Mouse (Mus musculus) A20 (cell line): ENCODE data around the gene Helq.

Experiments used
- DNase-seq: peaks from one replicate; pipeline ENCODE4 v3.0.0-alpha.2; 2011; ENCODE audit warnings: low read depth, low spot score

Helq gene

DNA sequence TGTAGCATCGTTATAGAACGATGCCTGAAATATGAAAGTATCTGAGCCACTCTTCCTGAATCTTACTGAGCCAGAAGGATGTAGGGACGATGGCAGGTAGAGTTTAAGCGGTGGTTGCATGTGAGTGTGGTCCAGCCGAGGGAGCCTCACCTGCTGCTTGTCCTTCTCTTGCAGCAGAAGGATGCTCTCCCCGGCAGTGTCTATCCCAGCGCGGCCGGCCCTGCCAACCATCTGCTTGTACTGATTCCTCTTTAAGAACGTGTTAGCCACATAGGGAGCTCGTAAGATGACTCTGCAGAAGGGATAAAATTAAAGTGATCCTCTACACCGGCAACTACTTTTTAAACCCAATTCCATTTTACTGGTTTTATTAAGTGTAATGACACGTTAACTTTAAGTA is 19.4 kb downstream of the Helq start:
- DNase-seq, result no peak

- DNase-seq, result no peak
Measured at GRCm38 (mm10) chr5:100776900-100777299, 21.5 kb downstream of the Helq start.

- no peak for DNase-seq
Measured at GRCm38 (mm10) chr5:100775778-100776404, 22.5 kb downstream of the Helq start.

- no peak for DNase-seq
Measured at GRCm38 (mm10) chr5:100771575-100771974, 26.8 kb downstream of the Helq start.

DNA sequence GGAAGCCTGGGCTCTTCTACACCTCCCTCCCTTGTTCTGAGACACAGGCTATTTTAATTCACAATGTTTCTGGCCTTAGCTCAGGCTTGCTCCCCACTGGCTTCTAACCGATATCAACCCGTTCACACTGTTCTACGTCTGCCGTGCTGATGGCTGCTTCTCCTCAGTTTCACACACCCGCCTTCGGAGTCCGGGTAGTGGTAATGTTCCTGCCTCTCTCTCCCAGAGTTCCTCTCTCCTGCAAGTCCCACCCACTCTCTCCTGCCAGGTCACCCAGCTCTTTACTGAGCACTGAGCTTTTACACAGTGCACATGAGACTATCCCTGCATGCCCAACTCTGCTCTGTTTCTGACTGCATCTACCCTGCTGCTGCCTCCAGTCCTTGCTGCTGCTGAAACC is 32.4 kb downstream of the Helq start:
- no peak for DNase-seq

GRCm38 (mm10) chr5:100761736-100762135 is 36.7 kb downstream of the Helq start:
- DNase-seq, result no peak

DNA sequence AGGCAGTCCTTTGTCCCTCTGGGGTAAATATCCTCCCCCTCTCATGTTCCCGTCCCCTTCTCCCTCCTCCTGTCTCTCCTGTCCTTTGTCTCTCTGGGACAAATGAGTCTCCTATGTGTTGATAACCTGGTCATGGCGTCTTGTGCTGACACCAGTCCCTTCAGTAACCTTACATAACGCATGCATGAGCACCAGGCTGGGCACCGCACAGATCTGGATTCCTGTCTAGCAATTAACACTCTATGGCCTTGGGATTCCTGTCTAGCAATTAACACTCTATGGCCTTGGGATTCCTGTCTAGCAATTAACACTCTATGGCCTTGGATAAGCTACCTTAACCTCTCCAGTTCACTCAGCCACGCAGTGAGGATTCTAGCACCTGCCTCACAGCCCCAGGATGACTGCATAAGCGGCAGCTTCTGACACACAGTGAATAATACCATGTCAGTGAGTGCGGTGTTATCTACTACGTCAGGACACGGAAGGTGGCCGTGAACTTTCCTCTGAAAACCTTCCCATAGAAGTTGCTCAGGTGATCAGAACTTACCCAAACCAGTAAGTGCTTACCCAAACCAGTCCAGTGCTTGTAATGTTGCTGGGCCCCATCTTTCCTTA is 38.2 kb downstream of the Helq start:
- DNase-seq, result no peak

- DNase-seq, result no peak
Measured at GRCm38 (mm10) chr5:100758121-100758520, 40.3 kb downstream of the Helq start.

GRCm38 (mm10) chr5:100753407-100753806 is 45.0 kb downstream of the Helq start:
- DNase-seq, result peak; percentile 41

DNA sequence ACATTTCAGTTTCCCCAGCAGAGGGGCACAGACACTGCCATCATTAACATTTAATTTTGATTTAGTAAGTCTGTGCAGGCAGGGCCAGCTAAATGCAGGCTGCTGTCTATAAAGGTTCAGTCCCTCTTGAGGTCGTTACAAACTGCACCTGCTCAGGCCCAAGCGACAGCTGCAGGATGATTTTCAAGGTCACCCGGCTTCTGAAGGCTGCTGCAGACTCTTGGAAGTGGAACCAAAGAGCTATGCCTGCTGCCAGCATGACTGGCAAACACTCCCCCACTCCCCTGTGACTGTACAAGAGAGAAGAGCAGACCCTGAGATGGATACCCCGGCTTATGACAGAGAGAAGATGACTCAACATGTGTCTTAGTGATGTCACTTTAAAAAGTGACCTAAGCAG is 46.7 kb downstream of the Helq start:
- peak; percentile 83 for DNase-seq

DNA sequence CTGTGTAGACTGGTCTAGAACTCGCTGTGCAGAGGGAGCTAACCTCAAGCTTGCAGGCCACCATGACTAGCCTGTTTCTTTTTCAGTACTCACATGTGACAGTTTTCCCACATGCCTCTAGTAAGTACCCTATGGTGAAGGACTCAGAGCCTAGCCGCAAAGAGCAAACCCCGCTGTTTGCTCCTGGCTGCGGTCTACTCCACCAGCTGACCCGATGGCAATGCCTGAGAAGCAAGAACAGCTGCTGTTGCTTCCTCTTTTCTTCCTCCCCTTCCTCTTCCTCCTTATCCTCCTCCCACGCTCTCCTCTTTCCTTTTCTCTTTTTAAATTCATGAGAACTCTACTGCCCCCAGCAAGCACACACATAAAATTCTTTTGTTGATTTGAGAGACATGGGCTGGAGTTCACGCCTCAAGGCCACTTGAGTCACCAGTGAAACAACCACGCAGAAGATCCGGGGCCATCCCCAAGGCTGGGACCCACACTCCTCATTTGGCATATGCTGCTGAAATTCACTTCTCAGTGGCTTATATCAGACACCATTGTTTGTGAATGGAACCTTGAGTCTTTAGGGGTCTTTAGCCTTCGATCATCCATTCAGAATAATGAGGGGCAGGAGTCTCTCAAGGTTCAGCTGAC is 47.7 kb downstream of the Helq start:
- DNase-seq, result peak; percentile 79

DNA sequence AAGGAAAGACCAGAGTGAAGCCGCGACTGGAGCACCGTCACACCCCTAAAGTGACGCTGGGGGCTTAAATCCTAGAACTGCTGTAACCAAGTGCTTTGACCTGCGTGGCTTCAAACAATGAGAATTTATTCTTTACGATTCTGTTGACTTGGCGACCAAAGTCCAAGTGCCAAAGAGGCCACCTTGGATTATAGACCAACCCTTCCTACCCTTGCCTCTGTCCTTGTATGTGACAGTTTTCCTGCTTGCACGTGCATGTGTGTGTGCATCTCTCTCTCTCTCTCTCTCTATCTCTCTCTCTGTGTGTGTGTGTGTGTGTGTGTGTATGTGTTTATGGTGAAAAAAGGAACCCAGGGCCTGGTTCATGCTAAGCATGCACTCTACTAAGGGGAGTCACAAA is 59.6 kb downstream of the Helq start:
- no peak for DNase-seq

GRCm38 (mm10) chr5:100736919-100737318 is 61.5 kb downstream of the Helq start:
- no peak for DNase-seq

DNA sequence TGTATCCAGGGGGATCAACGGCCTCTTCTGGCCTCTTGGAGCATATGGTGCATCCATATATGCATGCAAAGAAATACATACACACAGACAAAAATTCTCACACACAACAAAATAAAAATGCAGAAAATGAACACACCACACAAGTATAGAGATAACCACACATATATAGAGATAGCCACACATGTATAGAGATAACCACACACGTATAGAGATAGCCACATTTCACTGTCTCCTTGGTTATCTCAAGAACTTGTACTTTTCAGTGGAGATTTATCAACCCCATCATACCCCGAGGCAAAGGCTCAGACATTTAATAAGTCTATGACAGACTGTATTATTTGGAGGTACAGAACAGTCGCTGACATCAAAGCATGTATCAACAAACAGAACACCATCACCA is 63.9 kb downstream of the Helq start:
- no peak for DNase-seq

- DNase-seq, result peak; percentile 91
Measured at GRCm38 (mm10) chr5:100728757-100729156, 69.6 kb downstream of the Helq start.

- peak; percentile 92 for DNase-seq
Measured at GRCm38 (mm10) chr5:100726001-100726400, 72.4 kb downstream of the Helq start.

GRCm38 (mm10) chr5:100719235-100720088 is 78.9 kb downstream of the Helq start, which contains the start of gene Hpse:
Gene Hpse (minus strand): TSS chr5:100719716.
- DNase-seq, result peak; percentile 91

DNA sequence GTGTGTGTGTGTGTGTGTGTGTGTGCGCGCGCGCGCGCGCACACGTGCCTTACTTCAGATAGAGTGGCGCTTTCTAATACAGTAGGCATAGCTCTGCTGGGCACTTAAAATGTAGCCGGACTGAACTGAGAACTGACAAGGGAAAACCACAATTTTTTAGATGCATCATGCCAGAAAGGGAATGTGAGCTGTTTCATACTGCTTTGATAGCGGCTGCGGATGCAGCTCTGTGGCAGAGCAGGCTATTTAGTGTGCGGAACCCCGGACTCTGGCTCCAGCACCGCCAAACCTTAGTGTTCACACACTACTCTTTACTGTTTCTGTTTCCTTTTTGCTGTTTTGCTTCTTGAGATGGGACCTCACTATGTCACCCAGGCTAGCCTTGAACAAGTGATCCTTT is 81.6 kb downstream of the Helq start:
- peak; percentile 81 for DNase-seq
